Mouse (Mus musculus) stomach, postnatal 0 days (tissue): ENCODE results near the gene Gm49320.

ENCODE experiments used
- CTCF ChIP-seq: IDR thresholded peaks from 2 replicates; pipeline ENCODE4 v1.5.1; 2016; ENCODE audit warnings: antibody characterized with exemption, low read depth, mild to moderate bottlenecking, moderate library complexity
- EP300 ChIP-seq: optimal IDR thresholded peaks from 2 replicates; pipeline ENCODE3; 2016; ENCODE audit warnings: antibody characterized with exemption

GRCm38 (mm10) chr8:4258233-4258632 lies 19.6 kb downstream of the Gm49320 start:
- TF ChIP-seq CTCF: peak; percentile 94
- no peak for TF ChIP-seq EP300
